22 mouse cellular contexts compared by ENCODE assay signal in the genomic region with DNA sequence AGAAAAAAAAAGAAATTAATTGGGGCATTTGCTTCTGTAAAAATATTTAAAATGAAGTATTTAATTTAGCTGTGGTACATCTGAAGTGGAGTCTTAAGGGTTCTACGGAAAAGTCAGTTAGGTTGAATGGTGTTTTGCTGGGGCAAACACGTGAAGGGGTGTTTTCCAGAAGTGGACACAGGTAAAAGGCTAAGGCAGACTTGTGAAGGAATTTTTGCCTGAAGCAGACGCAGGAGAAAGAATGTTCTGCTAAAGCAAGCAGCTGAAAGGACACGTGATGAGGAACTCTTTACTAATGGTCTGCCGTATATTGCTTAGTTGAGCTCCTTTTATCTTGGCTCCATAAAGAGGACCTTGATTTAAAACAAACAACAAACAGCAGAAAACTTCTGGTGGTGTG.
DNase-seq lines count a peak whose midpoint lies in the region; ATAC-seq lines count a peak whose summit lies in the region.
"Had no signal": no experiment of that assay in that cellular context is flagged by ENCODE, and none has a peak within 500 bp of the region (broad histone marks: within the 10 kb centered on the region; RNA-seq: fewer than 3 reads in every experiment).

No protein-coding gene starts in this region.

- H3K9me3 ChIP-seq in kidney, embryonic 16.5 days (ENCODE audit: low read length) = no peaks in the 10 kb centered on the region
- H3K9me3 ChIP-seq in lung, embryonic 15.5 days = no peaks in the 10 kb centered on the region
- H3K9me3 ChIP-seq: embryonic facial prominence, embryonic 10.5 days; embryonic facial prominence, embryonic 13.5 days; forebrain, embryonic 12.5 days; forebrain, embryonic 15.5 days had no signal

- DNase-seq in kidney, adult 11 months = peak; percentile 6
- no peak for DNase-seq in kidney, postnatal 10 days
- no peak for DNase-seq in kidney, adult 18-20 months
- no peak for DNase-seq in lung, postnatal 25 days (ENCODE audit: low spot score)
- peak; percentile 9 for DNase-seq in brain, adult 2 months (ENCODE audit: low read depth, low spot score)
- DNase-seq in layer of hippocampus, postnatal 36 days = no peak
- DNase-seq: adrenal gland, adult 2 months; adrenal gland, postnatal 14 days; embryo, embryonic 11 days; gastrocnemius, adult 2 months; gastrocnemius, postnatal 14 days; heart, adult 11 months had no signal

- H3K27me3 ChIP-seq in kidney, embryonic 16.5 days (ENCODE audit: insufficient read depth, low read length) = no peaks in the 10 kb centered on the region
- no peaks in the 10 kb centered on the region for H3K27me3 ChIP-seq in lung, embryonic 15.5 days
- H3K27me3 ChIP-seq: embryonic facial prominence, embryonic 13.5 days; forebrain, embryonic 12.5 days; forebrain, embryonic 15.5 days had no signal

- no peak overlapping the region for H3K27ac ChIP-seq in kidney, embryonic 16.5 days (ENCODE audit: low read length)
- no peak overlapping the region for H3K27ac ChIP-seq in lung, embryonic 15.5 days
- H3K27ac ChIP-seq: embryonic facial prominence, embryonic 10.5 days; embryonic facial prominence, embryonic 13.5 days; forebrain, embryonic 12.5 days; forebrain, embryonic 15.5 days; gastrocnemius, adult 2 months; hindbrain, embryonic 14.5 days had no signal

- no peaks in the 10 kb centered on the region for H3K4me1 ChIP-seq in kidney, embryonic 16.5 days (ENCODE audit: insufficient read depth, low read length)
- H3K4me1 ChIP-seq in lung, embryonic 15.5 days = peaks cover 8% of the 10 kb centered on the region
- H3K4me1 ChIP-seq: embryonic facial prominence, embryonic 10.5 days; embryonic facial prominence, embryonic 13.5 days; forebrain, embryonic 12.5 days; forebrain, embryonic 15.5 days had no signal

- no peak overlapping the region for H3K4me3 ChIP-seq in kidney, embryonic 16.5 days (ENCODE audit: low read length)
- no peak overlapping the region for H3K4me3 ChIP-seq in lung, embryonic 15.5 days
- H3K4me3 ChIP-seq: embryonic facial prominence, embryonic 10.5 days; embryonic facial prominence, embryonic 13.5 days; erythroblast, embryonic 14.5 days; forebrain, embryonic 12.5 days; forebrain, embryonic 15.5 days; gastrocnemius, adult 2 months had no signal

- 52% methylated on average over 5 of the region's 5 CpGs for WGBS in kidney, embryonic 16.5 days
- WGBS in lung, embryonic 15.5 days = 38% methylated on average over 5 of the region's 5 CpGs

- ATAC-seq in kidney, embryonic 16.5 days (ENCODE audit: low FRiP score, low TSS enrichment) = 0 out of 2 replicates have a peak, but pooled peaks have one; percentile 9
- peak; percentile 46; the same call in 1 of the 2 replicates for ATAC-seq in lung, embryonic 15.5 days (ENCODE audit: borderline replicate concordance, extremely low read depth, low FRiP score, low TSS enrichment)
- ATAC-seq: CD4-positive, CD25-positive, alpha-beta regulatory T cell, adult 4 months; forebrain, embryonic 15.5 days had no signal

- no peak overlapping the region for H3K9ac ChIP-seq in kidney, embryonic 16.5 days (replicated peaks; ENCODE audit: low read length)
- H3K9ac ChIP-seq in lung, embryonic 15.5 days = no peak overlapping the region
- H3K9ac ChIP-seq: embryonic facial prominence, embryonic 13.5 days; forebrain, embryonic 12.5 days; forebrain, embryonic 15.5 days; hindbrain, embryonic 14.5 days had no signal

- no peak overlapping the region for H3K4me2 ChIP-seq in kidney, embryonic 16.5 days (replicated peaks; ENCODE audit: low read depth, low read length)
- H3K4me2 ChIP-seq in lung, embryonic 15.5 days = no peak overlapping the region
- H3K4me2 ChIP-seq: embryonic facial prominence, embryonic 13.5 days; forebrain, embryonic 12.5 days; forebrain, embryonic 15.5 days; heart, embryonic 11.5 days; hindbrain, embryonic 14.5 days had no signal

- H3K36me3 ChIP-seq in kidney, embryonic 16.5 days (ENCODE audit: insufficient read depth, low read length) = no peaks in the 10 kb centered on the region
- no peaks in the 10 kb centered on the region for H3K36me3 ChIP-seq in lung, embryonic 15.5 days
- H3K36me3 ChIP-seq: embryonic facial prominence, embryonic 10.5 days; embryonic facial prominence, embryonic 13.5 days; forebrain, embryonic 12.5 days; forebrain, embryonic 15.5 days had no signal

Comparison
In these comparisons a context has a peak if more than half of its experiments do, and no peak if none do; other contexts are left out.
1. DNase-seq: peak in kidney, adult 11 months (single experiment) and brain, adult 2 months (single experiment); none in kidney, postnatal 10 days (single experiment), kidney, adult 18-20 months (single experiment), lung, postnatal 25 days (single experiment) and layer of hippocampus, postnatal 36 days (0 of 2).